Mouse (Mus musculus): ENCODE data around the gene C530008M17Rik.

C530008M17Rik gene

DNA sequence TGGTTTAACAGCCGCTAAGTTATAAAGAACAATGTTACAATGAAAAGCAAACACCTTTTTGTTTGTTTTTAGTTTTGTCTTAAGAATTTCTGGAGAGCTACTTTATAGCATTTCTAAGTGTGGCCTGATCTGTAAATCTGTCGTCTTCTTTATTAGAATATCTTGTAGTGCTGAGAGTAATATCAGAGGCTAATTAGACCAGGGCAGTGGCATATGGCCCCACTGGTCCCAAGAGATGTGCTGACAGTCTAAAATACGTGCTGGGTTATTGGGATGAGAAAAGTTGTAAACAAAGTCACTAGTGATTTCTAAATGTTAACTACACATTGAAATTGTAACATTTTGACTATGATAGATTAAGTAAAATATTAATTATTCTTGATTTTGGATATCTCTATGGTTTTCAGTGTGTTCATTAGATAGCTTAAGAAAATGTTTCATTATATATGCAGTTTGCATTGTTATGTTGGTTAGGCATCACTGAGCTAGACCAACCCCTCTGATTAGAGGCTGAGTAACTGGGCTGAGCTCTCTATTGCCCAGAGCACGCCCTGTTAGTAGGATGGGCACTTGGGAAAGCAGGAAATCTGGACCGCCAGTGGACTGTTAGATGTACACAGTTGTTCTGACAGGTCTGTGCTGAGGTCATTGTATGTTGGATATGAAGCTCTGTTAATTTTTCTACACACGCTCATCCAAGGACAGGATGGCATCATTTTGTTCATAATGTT is 9.9 kb downstream of the C530008M17Rik start:
- DNase-seq = no peak

DNA sequence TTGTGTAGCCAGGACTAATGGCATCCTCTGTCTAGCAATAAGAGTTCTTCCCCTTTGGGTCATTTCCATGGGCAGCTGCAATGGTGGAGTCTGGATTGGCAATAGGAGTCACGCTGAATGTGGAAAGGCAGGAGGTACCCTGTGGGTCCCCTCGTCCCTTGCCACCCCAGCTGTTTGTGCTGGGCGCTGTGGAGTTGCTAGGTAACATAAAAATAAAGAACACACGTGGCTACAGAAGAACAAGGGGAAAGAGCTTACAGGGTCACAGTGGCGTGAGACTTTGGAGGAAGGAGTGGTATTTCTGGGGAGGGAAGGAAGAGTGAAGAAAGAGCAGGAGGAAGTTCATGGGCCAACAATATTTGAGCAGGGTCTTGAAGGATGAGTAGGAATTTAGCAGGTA is 11.8 kb downstream of the C530008M17Rik start:
- DNase-seq = no peak

- DNase-seq = no peak
Measured at GRCm38 (mm10) chr5:76668547-76668946, 12.2 kb downstream of the C530008M17Rik start.

- DNase-seq = no peak
Measured at GRCm38 (mm10) chr5:76670183-76670582, 13.9 kb downstream of the C530008M17Rik start.

DNA sequence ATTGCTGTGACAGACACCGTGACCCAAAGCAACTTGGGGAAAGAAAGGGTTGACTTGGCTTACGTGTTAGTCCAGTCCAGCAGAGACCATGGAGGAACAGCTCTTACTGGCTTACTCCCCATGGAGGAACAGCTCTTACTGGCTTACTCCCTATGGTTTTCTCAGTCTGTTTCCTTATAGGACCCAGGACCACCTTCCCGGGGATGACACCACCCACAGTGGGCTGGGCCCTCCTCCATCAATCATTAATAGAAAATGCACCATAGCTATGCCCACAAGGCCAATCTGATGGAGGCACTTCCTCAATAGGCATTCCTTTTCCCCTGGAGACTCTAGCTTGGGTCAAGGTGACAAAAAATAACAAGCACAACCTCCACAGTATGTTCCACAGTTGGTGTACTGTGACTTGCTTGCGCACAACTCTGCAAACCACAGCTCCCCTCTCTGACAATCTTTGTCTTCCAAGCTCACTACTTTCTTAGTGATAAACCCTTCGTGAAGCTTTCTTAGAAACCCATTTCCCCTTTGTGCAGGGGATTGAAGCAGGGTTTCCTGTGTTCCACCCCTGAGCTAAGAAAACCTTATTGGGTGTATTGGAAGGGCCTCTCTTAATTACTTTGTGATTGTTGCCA is 17.8 kb downstream of the C530008M17Rik start:
- no peak for DNase-seq

DNA sequence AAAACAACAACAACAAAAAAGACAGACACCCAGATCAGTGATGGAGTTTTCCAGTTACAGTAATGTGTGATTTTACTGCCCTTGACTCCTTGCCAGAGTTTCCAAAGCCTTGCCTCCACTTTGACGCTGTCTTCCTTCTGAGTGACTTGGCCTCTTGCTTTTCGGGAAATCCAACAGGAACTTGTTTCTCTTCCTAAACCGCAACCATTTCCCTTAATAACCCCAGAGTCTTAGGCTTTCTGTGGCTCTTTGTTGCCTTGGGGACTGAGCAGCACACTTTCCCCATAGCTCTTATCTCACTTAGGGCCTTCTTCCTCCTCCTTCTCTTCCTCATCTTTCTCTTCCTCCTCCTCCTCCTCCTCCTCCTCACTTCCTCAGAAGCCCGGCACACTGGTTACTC is 19.1 kb downstream of the C530008M17Rik start:
- DNase-seq = no peak

GRCm38 (mm10) chr5:76680959-76681358 is 24.6 kb downstream of the C530008M17Rik start:
- no peak for DNase-seq

DNA sequence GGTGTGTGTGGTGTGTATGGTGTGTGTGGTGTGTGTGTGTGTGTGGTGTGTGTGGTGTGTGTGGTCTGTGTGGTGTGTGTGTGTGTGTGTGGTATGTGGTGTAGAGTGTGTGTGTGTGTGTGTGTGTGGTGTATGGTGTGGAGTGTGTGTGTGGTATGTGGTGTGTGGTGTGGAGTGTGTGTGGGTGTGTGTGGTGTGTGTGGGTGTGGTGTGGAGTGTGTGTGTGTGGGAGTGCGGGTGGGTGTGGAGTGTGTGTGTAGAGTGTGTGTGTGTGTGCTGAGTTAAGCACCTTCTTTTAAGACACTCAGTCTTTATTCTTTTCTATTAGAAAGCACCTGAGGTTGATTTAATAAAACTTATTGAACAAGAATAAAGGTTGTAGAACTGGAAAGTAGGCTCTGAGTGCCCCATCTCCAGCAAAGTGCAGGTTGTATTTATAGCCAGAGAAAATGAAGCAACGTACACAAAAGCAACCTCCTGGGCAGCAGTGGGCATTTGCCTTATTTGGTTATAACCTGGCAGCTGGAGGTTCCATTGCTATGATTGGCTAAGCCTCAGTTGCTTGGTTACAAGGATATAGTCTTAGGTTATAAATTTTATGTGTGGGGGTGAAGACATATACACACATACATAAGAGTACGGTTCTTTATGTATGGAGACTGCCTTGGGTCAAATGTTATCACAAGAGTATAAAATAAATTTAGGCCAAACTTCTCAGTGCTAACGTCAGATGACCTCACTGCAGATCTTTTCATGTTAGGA is 25.8 kb downstream of the C530008M17Rik start:
- DNase-seq = no peak

DNA sequence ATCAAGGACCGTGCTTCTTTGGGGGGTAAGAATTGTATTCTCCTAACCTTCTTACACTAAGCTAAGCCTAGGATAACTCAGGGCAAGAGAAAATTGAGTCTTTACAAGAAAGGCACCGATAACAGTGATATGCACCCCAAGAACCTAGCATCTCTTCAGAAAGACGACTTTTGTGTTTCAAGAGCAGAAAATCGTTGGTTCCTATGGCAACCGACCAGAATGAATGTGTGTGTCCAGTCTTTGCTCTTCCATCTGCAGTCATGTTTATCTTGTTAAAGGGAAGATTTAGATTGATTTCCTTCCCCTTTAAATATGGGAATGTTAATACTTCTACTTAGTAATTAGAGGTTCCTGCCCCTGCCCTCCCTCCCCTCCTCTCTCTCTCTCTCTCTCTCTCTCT is 27.1 kb downstream of the C530008M17Rik start:
- DNase-seq = no peak

GRCm38 (mm10) chr5:76684658-76685605 is 28.6 kb downstream of the C530008M17Rik start:
- DNase-seq = no peak

DNA sequence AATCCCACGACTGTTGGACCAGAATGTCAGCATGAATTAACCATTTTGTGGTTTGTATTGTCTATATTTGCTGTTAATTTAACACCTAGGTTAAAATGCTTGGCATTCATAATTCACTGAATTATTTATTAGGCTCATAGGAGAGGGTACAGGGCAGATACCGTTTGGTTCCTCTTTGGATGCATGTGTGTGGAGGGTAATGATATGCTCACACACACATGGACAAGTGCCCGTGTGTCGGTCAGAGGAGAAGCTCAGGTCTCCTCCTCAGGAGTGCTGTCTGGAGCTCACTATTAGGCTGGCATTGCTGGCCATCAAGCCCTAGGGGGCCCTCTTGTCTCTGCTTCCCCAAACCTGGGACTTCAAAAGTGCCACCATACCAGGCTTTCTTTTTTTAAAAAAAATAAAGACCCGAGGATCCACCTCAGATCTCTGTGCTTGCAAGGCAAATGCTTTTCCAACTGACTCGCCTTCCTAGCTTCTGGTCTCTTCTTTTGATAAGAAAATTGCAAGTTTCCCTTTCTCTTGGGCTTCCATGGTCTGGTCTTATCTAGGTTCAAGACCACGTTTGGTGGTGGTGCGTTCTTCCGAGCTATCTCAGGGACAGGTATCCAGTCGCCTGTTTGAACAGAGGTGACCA is 31.8 kb downstream of the C530008M17Rik start:
- DNase-seq = no peak

GRCm38 (mm10) chr5:76688643-76689042 is 32.3 kb downstream of the C530008M17Rik start:
- no peak for DNase-seq

- DNase-seq = no peak
Measured at GRCm38 (mm10) chr5:76690177-76690593, 33.9 kb downstream of the C530008M17Rik start.

DNA sequence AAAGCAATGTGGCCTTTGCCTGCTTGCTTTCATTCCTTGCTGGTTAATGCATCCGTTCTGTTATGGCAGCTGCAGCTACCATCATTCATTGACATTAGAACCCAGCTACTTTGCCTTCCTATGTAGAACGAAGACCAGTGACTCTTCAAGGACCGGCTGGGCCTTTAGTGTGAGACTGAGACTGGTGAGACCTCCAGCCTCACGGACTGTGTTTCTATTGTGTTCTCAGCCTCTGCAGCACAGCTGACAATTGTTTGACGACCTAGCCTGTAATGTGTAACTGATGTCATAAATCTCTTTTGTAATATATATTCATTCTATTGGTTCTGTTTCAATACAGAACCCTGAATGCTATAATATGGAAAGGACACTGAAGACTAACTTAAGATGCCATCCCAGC is 34.9 kb downstream of the C530008M17Rik start:
- DNase-seq = no peak

DNA sequence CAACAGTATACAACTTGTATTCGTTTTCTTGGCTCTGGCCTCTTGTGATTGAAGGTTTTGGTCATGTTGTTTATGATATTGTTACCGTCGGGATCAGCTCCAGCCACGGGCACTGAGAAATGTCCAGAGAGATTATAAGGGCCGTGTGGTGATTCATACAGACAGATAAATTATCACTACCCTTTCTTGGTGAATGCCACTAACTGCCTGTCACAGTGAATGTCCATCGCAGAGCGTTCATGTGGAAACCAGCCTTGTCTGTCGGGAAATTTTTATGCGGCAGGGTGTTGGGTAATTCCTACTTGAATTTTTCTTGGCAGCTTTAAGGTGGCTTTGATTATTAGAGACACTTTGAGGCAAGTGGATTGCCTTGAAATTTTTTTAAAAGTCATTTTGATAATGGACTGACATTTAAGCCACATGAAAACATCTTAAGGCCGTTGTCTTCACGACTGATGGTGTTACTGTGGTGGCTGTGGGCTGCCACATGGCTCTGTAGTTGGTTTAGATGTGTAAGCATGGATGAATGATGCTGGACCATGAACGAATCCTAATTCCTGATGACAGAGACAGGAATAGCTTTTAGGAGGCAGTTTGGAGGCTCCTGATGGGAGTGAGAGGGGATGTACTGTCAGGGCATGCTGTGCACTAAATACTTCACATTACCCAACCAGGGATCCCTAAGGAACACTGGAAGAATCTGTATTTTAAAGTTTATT is 35.6 kb downstream of the C530008M17Rik start:
- no peak for DNase-seq

- DNase-seq = no peak
Measured at GRCm38 (mm10) chr5:76697536-76697935, 41.2 kb downstream of the C530008M17Rik start.

- no peak for DNase-seq
Measured at GRCm38 (mm10) chr5:76698187-76698586, 41.9 kb downstream of the C530008M17Rik start.

- no peak for DNase-seq
Measured at GRCm38 (mm10) chr5:76701127-76701853, 45.0 kb downstream of the C530008M17Rik start.

GRCm38 (mm10) chr5:76702104-76702503 is 45.8 kb downstream of the C530008M17Rik start:
- no peak for DNase-seq

DNA sequence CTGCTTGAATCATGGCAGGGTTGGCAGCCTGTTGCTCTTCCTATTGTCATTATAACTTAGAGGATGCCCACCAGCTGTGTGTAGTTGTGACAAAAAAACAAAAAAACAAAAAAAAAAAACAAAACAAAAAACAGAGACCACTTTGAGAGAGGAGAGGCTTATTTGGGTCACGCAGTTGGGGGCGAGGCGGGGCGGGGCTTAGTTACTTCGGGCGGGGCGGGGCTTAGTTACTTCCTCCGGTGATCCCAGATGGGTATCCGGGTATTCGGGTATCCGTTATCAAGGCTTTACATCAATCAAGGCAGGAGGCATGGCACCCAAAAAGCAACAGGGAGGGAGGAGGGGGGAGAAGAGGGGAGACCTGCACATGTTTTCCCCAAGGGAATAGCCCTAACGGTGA is 46.3 kb downstream of the C530008M17Rik start:
- DNase-seq = no peak

All from thymus, postnatal 14 days (tissue).